22 mouse cellular contexts compared by ENCODE assay signal in genomic region chr2:151001619-151002175, GRCm38 (mm10). TPM values are rescaled to one million over a fixed set of nuclear protein-coding genes. Genes with fewer than 3 reads are reported as not detected.
DNase-seq lines count a peak whose midpoint lies in the region; ATAC-seq and TF ChIP-seq lines count a peak whose summit lies in the region.
"Had no signal": no experiment of that assay in that cellular context is flagged by ENCODE, and none has a peak within 500 bp of the region (broad histone marks: within the 10 kb centered on the region; RNA-seq: fewer than 3 reads in every experiment).

No protein-coding gene starts in this region.

- DNase-seq in forebrain, embryonic 10.5 days (ENCODE audit: extremely low spot score, low spot score), result no peak
- DNase-seq in testis, postnatal 10 days (ENCODE audit: low spot score), result peak; percentile 38
- DNase-seq in testis, postnatal 14 days (ENCODE audit: low spot score), result no peak
- no peak for DNase-seq in liver, embryonic 14.5 days (ENCODE audit: low read depth in 3 of 3, low spot score in 3 of 3)
- no peak for DNase-seq in layer of hippocampus, adult 2 months (ENCODE audit: low spot score in 2 of 2)
- no peak for DNase-seq in spleen, postnatal 14 days (ENCODE audit: low spot score in 2 of 2)
- DNase-seq: adrenal gland, postnatal 25 days; cerebellum, adult 8-10 months; gastrocnemius, postnatal 14 days; heart, postnatal 14 days; kidney, adult 2 months; kidney, postnatal 14 days; lung, postnatal 10 days; right cerebral cortex, postnatal 4 days; thymus, postnatal 25 days had no signal

- no peak overlapping the region for H3K4me3 ChIP-seq in forebrain, embryonic 13.5 days
- H3K4me3 ChIP-seq in forebrain, embryonic 10.5 days, result no peak overlapping the region
- H3K4me3 ChIP-seq in liver, embryonic 14.5 days (ENCODE audit: insufficient read depth in 1 of 2, low read depth in 2 of 2, low read length in 2 of 2), result no peak overlapping the region
- H3K4me3 ChIP-seq in layer of hippocampus, adult 2 months, result no peak overlapping the region
- H3K4me3 ChIP-seq: hindbrain, embryonic 13.5 days; left cerebral cortex, adult 2 months; limb, embryonic 10.5 days had no signal

- H3K27ac ChIP-seq in forebrain, embryonic 13.5 days, result no peak overlapping the region
- H3K27ac ChIP-seq in forebrain, embryonic 10.5 days, result no peak overlapping the region
- no peak overlapping the region for H3K27ac ChIP-seq in liver, embryonic 14.5 days
- no peak overlapping the region for H3K27ac ChIP-seq in layer of hippocampus, adult 2 months
- H3K27ac ChIP-seq: hindbrain, embryonic 13.5 days; left cerebral cortex, adult 2 months; limb, embryonic 10.5 days had no signal

- 0 out of 2 replicates have a peak, but pooled peaks have one; percentile 4 for ATAC-seq in forebrain, embryonic 13.5 days
- ATAC-seq in liver, embryonic 14.5 days (ENCODE audit: insufficient read depth), result 0 out of 2 replicates have a peak, but pooled peaks have one; percentile 3
- ATAC-seq: forebrain, embryonic 14.5 days; inflammation-experienced regulatory T-cells, adult 6 months; Patski had no signal

- TF ChIP-seq CTCF in liver, embryonic 14.5 days (IDR thresholded peaks at IDR 0.05; ENCODE audit: low read depth), result no peak
- no peak for TF ChIP-seq CTCF in layer of hippocampus, adult 2 months (conservative IDR thresholded peaks at IDR 0.05)

- 87% methylated on average over 5 of the region's 5 CpGs for WGBS in forebrain, embryonic 13.5 days
- 82% methylated on average over 5 of the region's 5 CpGs for WGBS in forebrain, embryonic 10.5 days
- 56% methylated on average over 5 of the region's 5 CpGs for WGBS in liver, embryonic 14.5 days (ENCODE audit: insufficient replicate concordance)

- no peak for TF ChIP-seq EP300 in liver, embryonic 14.5 days (IDR thresholded peaks at IDR 0.05; ENCODE audit: low read depth)

- H3K9ac ChIP-seq in forebrain, embryonic 13.5 days, result no peak overlapping the region
- no peak overlapping the region for H3K9ac ChIP-seq in liver, embryonic 14.5 days (replicated peaks)
- H3K9ac ChIP-seq: hindbrain, embryonic 13.5 days had no signal

- no peaks in the 10 kb centered on the region for H3K9me3 ChIP-seq in forebrain, embryonic 13.5 days (replicated peaks)
- no peaks in the 10 kb centered on the region for H3K9me3 ChIP-seq in forebrain, embryonic 10.5 days
- no peaks in the 10 kb centered on the region for H3K9me3 ChIP-seq in liver, embryonic 14.5 days (ENCODE audit: control insufficient read depth, low read length)
- H3K9me3 ChIP-seq: hindbrain, embryonic 13.5 days; limb, embryonic 10.5 days had no signal

- no peak overlapping the region for H3K4me2 ChIP-seq in forebrain, embryonic 13.5 days
- no peak overlapping the region for H3K4me2 ChIP-seq in liver, embryonic 14.5 days (ENCODE audit: low read depth)
- H3K4me2 ChIP-seq: hindbrain, embryonic 13.5 days had no signal

- no peaks in the 10 kb centered on the region for H3K36me3 ChIP-seq in forebrain, embryonic 13.5 days (ENCODE audit: poor library complexity, severe bottlenecking)
- peaks cover 10% of the 10 kb centered on the region for H3K36me3 ChIP-seq in forebrain, embryonic 10.5 days (replicated peaks)
- H3K36me3 ChIP-seq in liver, embryonic 14.5 days (replicated peaks; ENCODE audit: control insufficient read depth, insufficient read depth, low read depth), result no peaks in the 10 kb centered on the region
- H3K36me3 ChIP-seq: hindbrain, embryonic 13.5 days; limb, embryonic 10.5 days had no signal

- peaks cover 28% of the 10 kb centered on the region for H3K4me1 ChIP-seq in forebrain, embryonic 13.5 days
- peaks cover 37% of the 10 kb centered on the region for H3K4me1 ChIP-seq in forebrain, embryonic 10.5 days
- H3K4me1 ChIP-seq in liver, embryonic 14.5 days (replicated peaks; ENCODE audit: control insufficient read depth in 2 of 2, insufficient read depth in 2 of 2, low read length in 1 of 2), result peaks cover 36% of the 10 kb centered on the region in 2 experiments

- H3K27me3 ChIP-seq in forebrain, embryonic 13.5 days, result no peaks in the 10 kb centered on the region
- no peaks in the 10 kb centered on the region for H3K27me3 ChIP-seq in forebrain, embryonic 10.5 days (ENCODE audit: poor library complexity, severe bottlenecking)
- no peaks in the 10 kb centered on the region for H3K27me3 ChIP-seq in liver, embryonic 14.5 days (ENCODE audit: control insufficient read depth, insufficient read depth, low read length)
- H3K27me3 ChIP-seq: hindbrain, embryonic 13.5 days; Patski had no signal

RNA-seq across cellular contexts. Expression of gene Ninl, which starts 37.5 kb away (rescaled TPM):
- polyA plus RNA-seq in forebrain, embryonic 13.5 days (2015; fragmentation: Nextera tagmentation; extraction: Ambion mirVana), result 16.3 and 20.6 TPM in 2 replicates
- polyA plus RNA-seq in forebrain, embryonic 10.5 days (2016; fragmentation: Nextera tagmentation; extraction: Ambion mirVana), result 25.7 and 28.5 TPM in 2 replicates
- 7.2 and 17.3 TPM in 2 replicates for polyA plus RNA-seq in liver, embryonic 14.5 days (2012; rRNA removed)
- 7.0 and 9.8 TPM in 2 replicates for polyA plus RNA-seq in liver, embryonic 14.5 days (2014; fragmentation: Nextera tagmentation; extraction: Ambion mirVana)
- 1 to 10 TPM; 5.4 to 6.7 TPM for total RNA-seq in layer of hippocampus, adult 2 months (2021)

RNA-seq across cellular contexts. Expression of gene Nanp, which starts 37.5 kb away (rescaled TPM):
- polyA plus RNA-seq in forebrain, embryonic 13.5 days (2015; fragmentation: Nextera tagmentation; extraction: Ambion mirVana), result 38.1 and 38.9 TPM in 2 replicates
- polyA plus RNA-seq in forebrain, embryonic 10.5 days (2016; fragmentation: Nextera tagmentation; extraction: Ambion mirVana), result 55.2 and 63.9 TPM in 2 replicates
- polyA plus RNA-seq in liver, embryonic 14.5 days (2012; rRNA removed), result 17.9 and 28.8 TPM in 2 replicates
- polyA plus RNA-seq in liver, embryonic 14.5 days (2014; fragmentation: Nextera tagmentation; extraction: Ambion mirVana), result 76.9 and 81.4 TPM in 2 replicates
- 10 to 100 TPM; 21.1 to 22.8 TPM for total RNA-seq in layer of hippocampus, adult 2 months (2021)
